In the genomic region with DNA sequence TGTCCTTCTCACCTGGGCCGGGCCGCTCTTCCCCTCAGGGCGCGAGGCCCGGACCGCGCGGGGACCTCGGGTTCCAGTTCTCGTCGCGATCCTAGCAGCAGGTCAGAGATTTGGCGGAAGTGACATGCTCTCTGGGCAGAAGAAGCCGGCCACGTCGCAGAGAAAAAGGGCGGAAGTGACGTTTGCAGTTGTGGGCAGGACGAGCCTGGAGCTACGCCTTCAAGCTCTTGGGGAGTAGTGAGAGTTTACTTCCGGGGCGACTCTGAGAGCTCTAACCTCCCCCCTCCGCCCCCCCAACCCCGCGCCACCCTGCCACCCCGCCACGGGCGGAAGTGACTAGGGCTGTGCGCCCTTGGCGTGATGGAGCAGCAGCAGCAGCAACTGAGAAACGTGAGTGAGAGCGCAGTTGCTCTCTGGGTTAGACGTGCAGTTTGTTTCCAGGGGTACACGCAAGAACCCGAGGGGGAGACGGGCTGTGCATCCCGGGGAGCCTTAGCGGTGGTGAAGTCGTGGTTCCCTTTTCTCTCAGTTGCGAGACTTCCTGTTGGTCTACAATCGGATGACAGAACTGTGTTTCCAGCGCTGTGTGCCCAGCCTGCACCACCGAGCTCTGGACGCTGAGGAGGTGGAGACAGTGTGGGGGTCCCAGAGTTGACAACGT, we compare ENCODE assay signal across 7 mouse cellular contexts. TPM values are rescaled to one million over a fixed set of nuclear protein-coding genes. Genes with fewer than 3 reads are reported as not detected.
DNase-seq lines count a peak whose midpoint lies in the region; ATAC-seq lines count a peak whose summit lies in the region.

Gene Arfip2, minus strand, starts transcription at position 184 of the 661 bp plus-strand sequence.
Gene Gm45799, plus strand, starts transcription at position 320 of the 661 bp plus-strand sequence.

- peak within 1 kb of the TSS; percentile 47; the same call in 1 of the 2 replicates for H3K27ac ChIP-seq in embryonic facial prominence, embryonic 11.5 days (replicated peaks; ENCODE audit: low read depth, low read length)
- peak within 1 kb of the TSS; percentile 87 for H3K27ac ChIP-seq in limb, embryonic 10.5 days
- peak within 1 kb of the TSS; percentile 84 for H3K27ac ChIP-seq in midbrain, embryonic 13.5 days

- peaks cover 2% of the 10 kb centered on the region; the same call in 1 of the 2 replicates for H3K4me1 ChIP-seq in embryonic facial prominence, embryonic 11.5 days (ENCODE audit: control insufficient read depth, insufficient read depth, low read length)
- H3K4me1 ChIP-seq in limb, embryonic 10.5 days = peaks cover 23% of the 10 kb centered on the region
- H3K4me1 ChIP-seq in midbrain, embryonic 13.5 days (replicated peaks) = peaks cover 29% of the 10 kb centered on the region

- peak within 1 kb of the TSS; percentile 84 for H3K9ac ChIP-seq in embryonic facial prominence, embryonic 11.5 days (replicated peaks; ENCODE audit: low read length)
- peak within 1 kb of the TSS; percentile 94 for H3K9ac ChIP-seq in midbrain, embryonic 13.5 days (replicated peaks)

- under 1% methylated on average over 43 of the region's 45 CpGs for WGBS in embryonic facial prominence, embryonic 11.5 days
- under 1% methylated on average over 45 of the region's 45 CpGs for WGBS in limb, embryonic 10.5 days
- under 1% methylated on average over 45 of the region's 45 CpGs for WGBS in midbrain, embryonic 13.5 days

- H3K4me2 ChIP-seq in embryonic facial prominence, embryonic 11.5 days (ENCODE audit: low read depth, low read length) = peak within 1 kb of the TSS; percentile 91
- H3K4me2 ChIP-seq in midbrain, embryonic 13.5 days (replicated peaks) = peak within 1 kb of the TSS; percentile 98

- H3K27me3 ChIP-seq in embryonic facial prominence, embryonic 11.5 days (ENCODE audit: control insufficient read depth, insufficient read depth, low read length) = no peaks in the 10 kb centered on the region
- no peaks in the 10 kb centered on the region; the same call in 1 of the 2 replicates for H3K27me3 ChIP-seq in limb, embryonic 10.5 days (ENCODE audit: low read depth, poor library complexity, severe bottlenecking)
- H3K27me3 ChIP-seq in midbrain, embryonic 13.5 days = no peaks in the 10 kb centered on the region

- DNase-seq in adrenal gland, postnatal 14 days = peak; percentile 97
- DNase-seq in embryonic facial prominence, embryonic 11.5 days (ENCODE audit: low spot score) = peak; percentile 100
- DNase-seq in kidney, adult 11 months = peak; percentile 98
- DNase-seq in limb, embryonic 10.5 days (ENCODE audit: low spot score) = peak; percentile 95
- DNase-seq in spleen, adult 12 weeks (ENCODE audit: low spot score) = peak; percentile 86

- H3K36me3 ChIP-seq in embryonic facial prominence, embryonic 11.5 days (replicated peaks; ENCODE audit: control insufficient read depth, insufficient read depth, low read depth, low read length) = peaks cover 2% of the 10 kb centered on the region; the same call in 1 of the 2 replicates
- H3K36me3 ChIP-seq in limb, embryonic 10.5 days = peaks cover 54% of the 10 kb centered on the region
- H3K36me3 ChIP-seq in midbrain, embryonic 13.5 days = peaks cover 36% of the 10 kb centered on the region

- ATAC-seq in embryonic facial prominence, embryonic 11.5 days (replicated peaks; ENCODE audit: insufficient number of reproducible peaks, low FRiP score, low TSS enrichment, low read depth) = peak; percentile 94
- peak; percentile 74 for ATAC-seq in granulocyte monocyte progenitor cell, adult 5-6 weeks (replicated peaks; ENCODE audit: poor library complexity, severe bottlenecking)
- ATAC-seq in midbrain, embryonic 13.5 days = peak; percentile 97

- no peaks in the 10 kb centered on the region for H3K9me3 ChIP-seq in embryonic facial prominence, embryonic 11.5 days (replicated peaks; ENCODE audit: control insufficient read depth, low read length)
- no peaks in the 10 kb centered on the region for H3K9me3 ChIP-seq in limb, embryonic 10.5 days (replicated peaks)
- H3K9me3 ChIP-seq in midbrain, embryonic 13.5 days = no peaks in the 10 kb centered on the region

- H3K4me3 ChIP-seq in embryonic facial prominence, embryonic 11.5 days (ENCODE audit: low read depth, low read length) = peak within 1 kb of the TSS; percentile 80
- H3K4me3 ChIP-seq in limb, embryonic 10.5 days = peak within 1 kb of the TSS; percentile 82
- H3K4me3 ChIP-seq in midbrain, embryonic 13.5 days (replicated peaks) = peak within 1 kb of the TSS; percentile 79

RNA-seq across cellular contexts. Expression of gene Arfip2, which starts in this region (rescaled TPM):
- total RNA-seq in adrenal gland, postnatal 14 days (2021) = 58.4 and 68.2 TPM in 2 replicates
- polyA plus RNA-seq in embryonic facial prominence, embryonic 11.5 days (2014; fragmentation: Nextera tagmentation; extraction: Ambion mirVana) = 71.2 and 76.3 TPM in 2 replicates
- total RNA-seq in granulocyte monocyte progenitor cell, adult 5-6 weeks (2014; fragmentation: Nextera tagmentation) = 23.8 and 31.4 TPM in 2 replicates
- total RNA-seq in granulocyte monocyte progenitor cell, adult 5-6 weeks (2017) = 47.1 and 85.6 TPM in 2 replicates
- polyA plus RNA-seq in limb, embryonic 10.5 days (2016; fragmentation: Nextera tagmentation; extraction: Ambion mirVana) = 60.0 and 67.4 TPM in 2 replicates
- polyA plus RNA-seq in midbrain, embryonic 13.5 days (2015; fragmentation: Nextera tagmentation; extraction: Ambion mirVana) = 75.6 and 79.9 TPM in 2 replicates

RNA-seq across cellular contexts. Expression of gene Gm45799, which starts in this region (rescaled TPM):
- total RNA-seq in adrenal gland, postnatal 14 days (2021) = 7.3 and 11.9 TPM in 2 replicates
- 7.7 and 11.4 TPM in 2 replicates for polyA plus RNA-seq in embryonic facial prominence, embryonic 11.5 days (2014; fragmentation: Nextera tagmentation; extraction: Ambion mirVana)
- 28.7 TPM in 1 of 2 replicates, not detected in the other for total RNA-seq in granulocyte monocyte progenitor cell, adult 5-6 weeks (2014; fragmentation: Nextera tagmentation)
- 0.99 TPM in 1 of 2 replicates, not detected in the other for total RNA-seq in granulocyte monocyte progenitor cell, adult 5-6 weeks (2017)
- 14.0 and 17.1 TPM in 2 replicates for polyA plus RNA-seq in limb, embryonic 10.5 days (2016; fragmentation: Nextera tagmentation; extraction: Ambion mirVana)
- polyA plus RNA-seq in midbrain, embryonic 13.5 days (2015; fragmentation: Nextera tagmentation; extraction: Ambion mirVana) = 14.7 and 15.1 TPM in 2 replicates

Comparison
In these comparisons a context has a peak if more than half of its experiments do, and no peak if none do; other contexts are left out.
1. Peak in every context shown above with its lines: DNase-seq, ATAC-seq, H3K4me3 ChIP-seq and H3K27ac ChIP-seq.